ENCODE assay signal across 8 mouse cellular contexts in the genomic region with DNA sequence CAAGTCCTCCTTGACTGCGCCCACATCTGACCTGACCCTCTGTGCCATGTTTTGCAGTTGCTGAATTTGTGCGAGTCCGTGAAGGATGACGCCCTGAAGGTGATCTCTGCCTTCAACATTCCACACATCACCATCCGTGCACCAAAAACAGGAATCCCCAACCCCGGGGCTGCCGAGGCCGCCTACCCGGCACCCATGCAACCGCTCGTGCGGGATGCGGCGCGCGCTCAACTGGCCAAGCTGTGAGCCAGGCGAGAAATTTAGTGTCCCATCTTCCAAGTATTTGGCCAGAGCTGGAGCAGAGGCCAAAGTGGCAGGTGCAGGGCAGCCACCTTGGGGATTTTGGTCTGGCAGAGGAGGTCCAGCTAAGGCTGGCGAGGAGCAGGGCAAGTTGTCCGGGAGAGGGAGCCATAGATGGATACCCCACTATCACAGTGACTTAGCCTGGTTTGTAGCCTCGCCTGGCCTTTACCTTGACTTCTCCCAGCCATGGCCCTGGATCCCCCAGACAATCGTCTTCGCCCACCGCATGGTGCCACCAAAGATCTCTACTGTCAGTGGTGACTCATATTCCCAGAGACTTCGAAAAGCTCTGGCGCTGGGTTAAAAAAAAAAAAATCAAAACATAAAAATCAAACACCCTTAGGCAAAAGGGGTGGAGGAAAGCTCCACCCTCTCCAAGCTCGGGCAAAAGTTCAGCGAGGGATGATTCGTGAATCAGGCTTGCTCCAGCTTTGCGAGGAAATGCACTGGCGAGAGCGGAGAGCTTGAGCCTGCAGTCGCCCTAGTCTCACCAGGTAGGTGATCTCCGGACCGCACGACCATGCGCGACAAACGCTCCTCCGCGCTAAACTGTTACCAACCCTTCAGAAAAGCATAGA. TPM values are rescaled to one million over a fixed set of nuclear protein-coding genes. Genes with fewer than 3 reads are reported as not detected.
A peak's percentile ranks its signal among the peaks of the same experiment; 100 is the strongest.
DNase-seq lines count a peak whose midpoint lies in the region; ATAC-seq lines count a peak whose summit lies in the region.

No protein-coding gene starts in this region.

- intact Hi-C loops in left cerebral cortex, postnatal 14 days (cut with DNase I): loop anchor here (1.0 kb wide), 1 partner anchor 273 kb away; no protein-coding TSS in a partner anchor

- ATAC-seq in heart, embryonic 16.5 days (replicated peaks; ENCODE audit: extremely low read depth, insufficient read depth, low FRiP score): no peak

- H3K9me3 ChIP-seq in heart, embryonic 16.5 days (replicated peaks; ENCODE audit: control insufficient read depth, low read length): no peaks in the 10 kb centered on the region

- H3K4me3 ChIP-seq in heart, embryonic 16.5 days (ENCODE audit: low read length): peak overlapping the region; percentile 85

- peaks cover 26% of the 10 kb centered on the region for H3K4me1 ChIP-seq in heart, embryonic 16.5 days (ENCODE audit: control insufficient read depth, insufficient read depth, low read length)

- peak overlapping the region; percentile 57 for H3K9ac ChIP-seq in heart, embryonic 16.5 days (ENCODE audit: low read length)

- 3% methylated on average over 40 of the region's 40 CpGs for WGBS in heart, embryonic 16.5 days

- peak overlapping the region; percentile 94 for H3K4me2 ChIP-seq in heart, embryonic 16.5 days (ENCODE audit: low read depth, low read length)

- H3K27me3 ChIP-seq in heart, embryonic 16.5 days (ENCODE audit: control insufficient read depth, insufficient read depth, low read length): peaks cover 3% of the 10 kb centered on the region; the same call in 1 of the 2 replicates

- H3K27ac ChIP-seq in heart, embryonic 16.5 days (ENCODE audit: low read length): no peak overlapping the region

- peak; percentile 15 to 32 for DNase-seq in spleen, adult 18-20 months
- no peak for DNase-seq in spleen, postnatal 10 days (ENCODE audit: low spot score in 2 of 2)
- peak; percentile 57 for DNase-seq in embryo, embryonic 9.5 days (ENCODE audit: extremely low spot score)
- DNase-seq in kidney, postnatal 25 days: peak; percentile 50 to 71
- DNase-seq in mesoderm, embryonic 11.5 days (ENCODE audit: low read depth, low spot score): peak; percentile 22
- DNase-seq in thymus, postnatal 0 days (ENCODE audit: low spot score): peak; percentile 16
- no peak for DNase-seq in left cerebral cortex, postnatal 14 days (ENCODE audit: low spot score in 2 of 2)

- H3K36me3 ChIP-seq in heart, embryonic 16.5 days (ENCODE audit: control insufficient read depth, insufficient read depth): no peaks in the 10 kb centered on the region

RNA-seq across cellular contexts. Expression of a gene that starts 2.7 kb away (rescaled TPM):
- polyA plus RNA-seq in heart, embryonic 16.5 days (2015; fragmentation: Nextera tagmentation; extraction: Ambion mirVana): 20.4 and 23.2 TPM in 2 replicates
- 24.4 and 25.6 TPM in 2 replicates for polyA plus RNA-seq in thymus, postnatal 0 days (2015; fragmentation: Nextera tagmentation; extraction: Ambion mirVana)
- total RNA-seq in left cerebral cortex, postnatal 14 days (2021): 10 to 100 TPM in 1 of 2 experiments, 1 to 10 TPM in 1; 9.3 to 10.5 TPM

Comparison
In these comparisons a context has a peak if more than half of its experiments do, and no peak if none do; other contexts are left out.
1. DNase-seq: peak in spleen, adult 18-20 months (2 of 2), embryo, embryonic 9.5 days (single experiment), kidney, postnatal 25 days (2 of 2), mesoderm, embryonic 11.5 days (single experiment) and thymus, postnatal 0 days (single experiment); none in spleen, postnatal 10 days (0 of 2) and left cerebral cortex, postnatal 14 days (0 of 2).